Mouse (Mus musculus) 416B (cell line): ENCODE results near the gene Grm1.

Experiments
- DNase-seq: peaks from one replicate; pipeline ENCODE4 v3.0.0; 2011; ENCODE audit warnings: low read depth

The Grm1 gene

GRCm38 (mm10) chr10:10710837-10711236, 371.3 kb downstream of the Grm1 start:
- no peak for DNase-seq

- DNase-seq = no peak
Observed at GRCm38 (mm10) chr10:10710359-10710758, 371.8 kb downstream of the Grm1 start.

GRCm38 (mm10) chr10:10708031-10708430, 374.1 kb downstream of the Grm1 start:
- DNase-seq = no peak

GRCm38 (mm10) chr10:10701326-10701725, 380.8 kb downstream of the Grm1 start:
- no peak for DNase-seq

GRCm38 (mm10) chr10:10700903-10701302, 381.3 kb downstream of the Grm1 start:
- no peak for DNase-seq

GRCm38 (mm10) chr10:10697497-10697896, 384.7 kb downstream of the Grm1 start:
- no peak for DNase-seq

- DNase-seq = no peak
Observed at GRCm38 (mm10) chr10:10689668-10690223, 392.4 kb downstream of the Grm1 start.

- DNase-seq = no peak
Observed at GRCm38 (mm10) chr10:10688907-10689667, 393.1 kb downstream of the Grm1 start.

GRCm38 (mm10) chr10:10681048-10681447, 401.1 kb downstream of the Grm1 start, which contains the start of gene Gm10944:
Gene Gm10944, plus strand, starts transcription at chr10:10681348.
- DNase-seq = no peak

- no peak for DNase-seq
Observed at GRCm38 (mm10) chr10:10659976-10660375, 422.2 kb downstream of the Grm1 start.

- DNase-seq = no peak
Observed at GRCm38 (mm10) chr10:10659161-10659560, 423.0 kb downstream of the Grm1 start.

- DNase-seq = no peak
Observed at GRCm38 (mm10) chr10:10656621-10657020, 425.5 kb downstream of the Grm1 start.

GRCm38 (mm10) chr10:10655991-10656390, 426.2 kb downstream of the Grm1 start:
- no peak for DNase-seq
